Mouse (Mus musculus) intestine, postnatal 0 days (tissue): ENCODE measurements around the gene 1700016K19Rik. TPM values are rescaled to one million over a fixed set of nuclear protein-coding genes. Genes with fewer than 3 reads are reported as not detected.

ENCODE experiments used
- ATAC-seq: fragments of 200-750 bp; cut with Nextera tagmentation; 2 replicates; pipeline ENCODE4 v1.8.0; 2017; ENCODE audit warnings: mild to moderate bottlenecking, moderate TSS enrichment, moderate library complexity
- H3K27ac ChIP-seq: fragments of 300-500 bp; sonication (generic); 2 replicates; pipeline ENCODE4 v1.5.1; 2014; ENCODE audit warnings: mild to moderate bottlenecking, low read depth, low read length, moderate library complexity
- H3K27me3 ChIP-seq: fragments of 300-500 bp; sonication (generic); replicated peaks from 2 replicates; pipeline ENCODE4 v1.6.1; 2014; ENCODE audit warnings: low read length, mixed read lengths; ENCODE audit not compliant: control insufficient read depth, insufficient read depth
- H3K36me3 ChIP-seq: fragments of 300-500 bp; sonication (generic); 2 replicates; pipeline ENCODE4 v1.6.1; 2014; ENCODE audit warnings: mild to moderate bottlenecking, moderate library complexity; ENCODE audit not compliant: control insufficient read depth, insufficient read depth
- H3K4me1 ChIP-seq: fragments of 300-500 bp; sonication (generic); replicated peaks from 2 replicates; pipeline ENCODE4 v1.6.1; 2014; ENCODE audit warnings: antibody characterized with exemption, low read length, mixed read lengths; ENCODE audit not compliant: control insufficient read depth, insufficient read depth
- H3K4me2 ChIP-seq: fragments of 300-500 bp; sonication (generic); replicated peaks from 2 replicates; pipeline ENCODE4 v1.6.1; 2014; ENCODE audit warnings: low read depth, mild to moderate bottlenecking, moderate library complexity
- H3K4me3 ChIP-seq: fragments of 300-500 bp; sonication (generic); 2 replicates; pipeline ENCODE4 v1.5.1; 2014; ENCODE audit warnings: low read depth, low read length
- H3K9ac ChIP-seq: fragments of 300-500 bp; sonication (generic); 2 replicates; pipeline ENCODE4 v1.6.1; 2014; ENCODE audit warnings: mild to moderate bottlenecking, low read depth, low read length
- H3K9me3 ChIP-seq: fragments of 300-500 bp; sonication (generic); 2 replicates; pipeline ENCODE4 v1.6.1; 2016; ENCODE audit warnings: mixed run types; ENCODE audit not compliant: control insufficient read depth
- CTCF ChIP-seq: sonication (generic); IDR thresholded peaks from 2 replicates; pipeline ENCODE4 v1.5.1; 2016; ENCODE audit warnings: low read depth, mild to moderate bottlenecking, control low read depth, antibody characterized with exemption, moderate library complexity
- WGBS: fragments of 180-500 bp; shearing (Covaris S2); extraction: QIAGEN DNeasy Blood & Tissue Kit; methylation state at CpG from one replicate; pipeline ENCODE4 v1.1.7; 2014; 5-methylcytosine and 5-hydroxymethylcytosine counted together
- polyA plus RNA-seq: library from polyadenylated mRNA; unstranded; fragments of >200 nt; fragmentation: Nextera tagmentation; extraction: Ambion mirVana; gene quantifications from 2 replicates; pipeline ENCODE4 v1.2.1, GENCODE M21; 2015

Gene 1700016K19Rik
- polyA plus RNA-seq, 1 experiment from 2014 or later, result not detected

- H3K27ac ChIP-seq, result no peak overlapping the region
- no peaks in the 10 kb centered on the region for H3K9me3 ChIP-seq
- no peak for ATAC-seq
- 56% methylated on average over 6 of the region's 6 CpGs for WGBS
- H3K4me3 ChIP-seq, result no peak overlapping the region
- H3K9ac ChIP-seq, result no peak overlapping the region
- H3K4me2 ChIP-seq, result no peak overlapping the region
- no peaks in the 10 kb centered on the region for H3K4me1 ChIP-seq
- H3K27me3 ChIP-seq, result no peaks in the 10 kb centered on the region
- TF ChIP-seq CTCF, result no peak
- H3K36me3 ChIP-seq, result no peaks in the 10 kb centered on the region
Measured at GRCm38 (mm10) chr11:76037581-76038294, 38.0 kb downstream of the 1700016K19Rik start.

- H3K27ac ChIP-seq, result no peak overlapping the region
- TF ChIP-seq CTCF, result no peak
- no peak for ATAC-seq
Measured at GRCm38 (mm10) chr11:76039271-76040053, 39.8 kb downstream of the 1700016K19Rik start.

GRCm38 (mm10) chr11:76040106-76040505, 40.4 kb downstream of the 1700016K19Rik start:
- H3K27ac ChIP-seq, result no peak overlapping the region
- H3K9ac ChIP-seq, result no peak overlapping the region
- no peak for ATAC-seq
- no peaks in the 10 kb centered on the region for H3K9me3 ChIP-seq
- H3K36me3 ChIP-seq, result peaks cover 9% of the 10 kb centered on the region; the same call in 1 of the 2 replicates
- no peak for TF ChIP-seq CTCF
- no peaks in the 10 kb centered on the region for H3K4me1 ChIP-seq
- H3K27me3 ChIP-seq, result no peaks in the 10 kb centered on the region
- WGBS, result 85% methylated on average over 8 of the region's 8 CpGs
- H3K4me2 ChIP-seq, result no peak overlapping the region
- no peak overlapping the region for H3K4me3 ChIP-seq

More at GRCm38 (mm10) chr11:76039271-76040053, 39.8 kb downstream of the 1700016K19Rik start:
- WGBS, result 86% methylated on average over 3 of the region's 3 CpGs
- no peak overlapping the region for H3K4me3 ChIP-seq
- no peaks in the 10 kb centered on the region for H3K9me3 ChIP-seq
- peaks cover 3% of the 10 kb centered on the region; the same call in 1 of the 2 replicates for H3K36me3 ChIP-seq
- no peak overlapping the region for H3K4me2 ChIP-seq
- H3K4me1 ChIP-seq, result no peaks in the 10 kb centered on the region
- H3K9ac ChIP-seq, result no peak overlapping the region
- no peaks in the 10 kb centered on the region for H3K27me3 ChIP-seq

- Histone ChIP-seq H3K9ac (no peak overlapping the region), H3K36me3 (peaks cover 15% of the 10 kb centered on the region; the same call in 1 of the 2 replicates), H3K27ac (no peak overlapping the region), H3K9me3 (no peaks in the 10 kb centered on the region), H3K4me1 (no peaks in the 10 kb centered on the region), H3K4me3 (no peak overlapping the region), H3K27me3 (no peaks in the 10 kb centered on the region), H3K4me2 (no peak overlapping the region)
- 82% methylated on average over 4 of the region's 4 CpGs for WGBS
- no peak for TF ChIP-seq CTCF
- ATAC-seq, result no peak
Measured at GRCm38 (mm10) chr11:76040761-76041376, 41.2 kb downstream of the 1700016K19Rik start.

- H3K27ac ChIP-seq, result peak overlapping the region; percentile 29; the same call in 1 of the 2 replicates
- no peak overlapping the region for H3K9ac ChIP-seq
- no peak for ATAC-seq
- no peaks in the 10 kb centered on the region for H3K9me3 ChIP-seq
- no peaks in the 10 kb centered on the region for H3K27me3 ChIP-seq
- H3K36me3 ChIP-seq, result peaks cover 28% of the 10 kb centered on the region
- WGBS, result 72% methylated on average over 10 of the region's 10 CpGs
- no peak for TF ChIP-seq CTCF
- no peaks in the 10 kb centered on the region for H3K4me1 ChIP-seq
- H3K4me3 ChIP-seq, result no peak overlapping the region
- H3K4me2 ChIP-seq, result no peak overlapping the region
Measured at GRCm38 (mm10) chr11:76042041-76042638, 42.4 kb downstream of the 1700016K19Rik start.

- 35% methylated on average over 5 of the region's 5 CpGs for WGBS
- no peak overlapping the region for H3K27ac ChIP-seq
Measured at GRCm38 (mm10) chr11:76042882-76043281, 43.2 kb downstream of the 1700016K19Rik start.

More at GRCm38 (mm10) chr11:76042882-76043281, 43.2 kb downstream of the 1700016K19Rik start:
- Histone ChIP-seq H3K4me3 (no peak overlapping the region), H3K36me3 (peaks cover 30% of the 10 kb centered on the region), H3K9me3 (no peaks in the 10 kb centered on the region), H3K4me1 (no peaks in the 10 kb centered on the region), H3K9ac (no peak overlapping the region), H3K4me2 (no peak overlapping the region), H3K27me3 (no peaks in the 10 kb centered on the region)
- no peak for TF ChIP-seq CTCF
- ATAC-seq, result no peak
